Mouse (Mus musculus): ENCODE data around the gene Inpp5a.
"Not testable (repeated sequence)": the region's sequence is repeated elsewhere in the genome, so short reads cannot be mapped to it uniquely, and the experiment has no call there.

Gene Inpp5a

GRCm38 (mm10) chr7:139399572-139399971 is 10.7 kb downstream of the Inpp5a start:
- intact Hi-C loops (cut with DNase I): no loop called here

GRCm38 (mm10) chr7:139399977-139400685 is 11.2 kb downstream of the Inpp5a start:
- intact Hi-C loops (cut with DNase I): no loop called here

GRCm38 (mm10) chr7:139400926-139401325 is 12.0 kb downstream of the Inpp5a start:
- intact Hi-C loops (cut with DNase I): no loop called here

GRCm38 (mm10) chr7:139401791-139402190 is 12.9 kb downstream of the Inpp5a start:
- intact Hi-C loops (cut with DNase I): no loop called here

- intact Hi-C loops (cut with DNase I): no loop called here
Measured at GRCm38 (mm10) chr7:139402721-139403120, 13.8 kb downstream of the Inpp5a start.

GRCm38 (mm10) chr7:139406581-139406980 is 17.7 kb downstream of the Inpp5a start:
- intact Hi-C loops (cut with DNase I): no loop called here

- intact Hi-C loops (cut with DNase I): no loop called here
Measured at GRCm38 (mm10) chr7:139407966-139408365, 19.1 kb downstream of the Inpp5a start.

- intact Hi-C loops (cut with DNase I): no loop called here
Measured at GRCm38 (mm10) chr7:139409903-139410302, 21.0 kb downstream of the Inpp5a start.

- intact Hi-C loops (cut with DNase I): no loop called here
Measured at GRCm38 (mm10) chr7:139412223-139412950, 23.5 kb downstream of the Inpp5a start.

GRCm38 (mm10) chr7:139413400-139413799 is 24.5 kb downstream of the Inpp5a start:
- intact Hi-C loops (cut with DNase I): no loop called here

GRCm38 (mm10) chr7:139415616-139416225 is 26.8 kb downstream of the Inpp5a start:
- intact Hi-C loops (cut with DNase I): no loop called here

- intact Hi-C loops (cut with DNase I): no loop called here
Measured at GRCm38 (mm10) chr7:139418371-139418770, 29.5 kb downstream of the Inpp5a start.

GRCm38 (mm10) chr7:139422827-139423226 is 33.9 kb downstream of the Inpp5a start:
- intact Hi-C loops (cut with DNase I): no loop called here

- intact Hi-C loops (cut with DNase I): no loop called here
Measured at GRCm38 (mm10) chr7:139434095-139434830, 45.4 kb downstream of the Inpp5a start.

GRCm38 (mm10) chr7:139434931-139435330 is 46.0 kb downstream of the Inpp5a start:
- intact Hi-C loops (cut with DNase I): not testable (repeated sequence)

GRCm38 (mm10) chr7:139435749-139436148 is 46.8 kb downstream of the Inpp5a start:
- intact Hi-C loops (cut with DNase I): no loop called here

GRCm38 (mm10) chr7:139436951-139437350 is 48.0 kb downstream of the Inpp5a start:
- intact Hi-C loops (cut with DNase I): no loop called here

GRCm38 (mm10) chr7:139437471-139437870 is 48.6 kb downstream of the Inpp5a start:
- intact Hi-C loops (cut with DNase I): no loop called here

GRCm38 (mm10) chr7:139437926-139438600 is 49.2 kb downstream of the Inpp5a start:
- intact Hi-C loops (cut with DNase I): no loop called here

- intact Hi-C loops (cut with DNase I): no loop called here
Measured at GRCm38 (mm10) chr7:139438601-139438945, 49.7 kb downstream of the Inpp5a start.

GRCm38 (mm10) chr7:139439031-139439430 is 50.1 kb downstream of the Inpp5a start:
- intact Hi-C loops (cut with DNase I): no loop called here
